Mouse (Mus musculus) cerebellum, adult (tissue): Measurements from ENCODE around the gene Gm813.
"Not testable (repeated sequence)": the region's sequence is repeated elsewhere in the genome, so short reads cannot be mapped to it uniquely, and the experiment has no call there.

ENCODE experiments used
- ATAC-seq: cut with Nextera tagmentation; 2 replicates; pipeline ENCODE4 v1.9.2; 2017; ENCODE audit warnings: mild to moderate bottlenecking, moderate library complexity, mixed read lengths; ENCODE audit not compliant: insufficient number of reproducible peaks, low FRiP score, low TSS enrichment

The Gm813 gene

DNA sequence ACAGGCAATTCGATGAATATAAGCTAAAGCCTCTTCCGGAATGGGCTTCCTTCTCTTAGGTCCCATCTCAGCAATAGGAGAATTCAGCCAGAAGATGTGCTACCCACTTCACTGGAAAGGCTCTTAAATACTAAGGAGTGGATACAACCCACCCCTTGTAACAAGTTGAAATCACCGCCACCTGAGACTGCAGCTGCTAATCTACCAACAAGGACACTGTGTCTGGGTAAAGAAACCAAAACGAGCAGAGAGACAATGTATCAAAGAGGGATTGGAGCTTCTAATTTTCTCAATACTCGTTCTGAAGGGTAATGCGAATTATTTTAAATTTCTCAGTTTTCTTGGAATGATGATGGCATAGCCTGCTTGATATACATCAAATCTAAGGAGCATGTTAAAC, at the start of gene Gm813:
Gene Gm813 (minus strand): TSS at position 101 of the 400 bp plus-strand sequence.
- ATAC-seq = no peak

DNA sequence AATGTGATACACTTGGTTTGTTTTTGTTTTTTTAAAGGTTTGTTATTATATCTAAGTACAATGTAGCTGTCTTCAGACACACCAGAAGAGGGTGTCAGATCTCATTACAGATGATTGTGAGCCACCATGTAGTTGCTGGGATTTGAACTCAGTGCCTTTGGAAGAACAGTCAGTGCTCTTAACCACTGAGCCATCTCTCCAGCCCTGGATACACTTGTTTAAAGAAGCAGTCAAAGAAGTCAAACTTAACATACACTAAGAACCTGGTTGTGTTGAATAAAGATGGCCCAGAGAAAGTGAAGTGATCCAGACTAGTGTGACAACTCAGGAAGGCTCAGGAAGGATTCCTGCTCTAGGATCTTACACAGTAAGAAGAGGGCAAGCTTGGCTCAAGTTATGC, 48.4 kb upstream of the Gm813 start:
- not testable (repeated sequence) for ATAC-seq

DNA sequence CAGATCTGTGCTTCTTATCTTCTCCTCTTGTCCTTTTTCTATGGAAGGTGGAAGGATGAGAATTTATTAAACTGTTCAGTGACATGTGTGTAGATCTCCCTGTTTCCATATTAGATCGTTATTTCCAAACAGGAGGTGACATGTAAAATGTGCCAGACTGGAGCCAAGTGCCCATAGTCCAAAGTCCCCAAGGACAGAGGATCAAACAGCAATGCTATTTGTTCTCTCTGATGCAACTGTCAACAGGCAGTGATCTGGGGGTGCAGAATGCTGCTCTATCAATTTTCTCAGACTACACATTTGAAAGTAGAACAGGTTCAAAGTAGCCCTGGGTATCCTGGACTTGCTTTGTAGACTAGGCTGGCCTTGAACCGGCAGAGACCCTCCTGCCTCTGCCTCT, 47.0 kb upstream of the Gm813 start:
- no peak for ATAC-seq

DNA sequence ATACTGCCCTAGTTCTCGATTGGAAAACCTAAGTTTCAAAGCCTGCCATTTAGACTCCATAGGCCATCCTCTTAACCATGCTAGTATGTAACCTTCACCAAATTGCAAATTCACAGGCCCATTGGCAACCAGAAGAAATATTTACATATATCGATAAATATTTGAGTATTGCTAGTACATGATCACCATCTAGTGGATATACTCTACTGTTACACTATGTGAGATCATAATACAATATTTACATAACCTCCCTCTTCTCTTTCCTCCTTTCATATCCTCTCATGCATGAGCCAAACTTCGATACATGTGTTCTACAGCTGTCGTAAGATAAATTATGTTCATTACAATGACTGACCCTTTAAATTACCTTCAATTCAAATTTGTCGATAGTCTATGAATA, 46.2 kb upstream of the Gm813 start:
- ATAC-seq = no peak

DNA sequence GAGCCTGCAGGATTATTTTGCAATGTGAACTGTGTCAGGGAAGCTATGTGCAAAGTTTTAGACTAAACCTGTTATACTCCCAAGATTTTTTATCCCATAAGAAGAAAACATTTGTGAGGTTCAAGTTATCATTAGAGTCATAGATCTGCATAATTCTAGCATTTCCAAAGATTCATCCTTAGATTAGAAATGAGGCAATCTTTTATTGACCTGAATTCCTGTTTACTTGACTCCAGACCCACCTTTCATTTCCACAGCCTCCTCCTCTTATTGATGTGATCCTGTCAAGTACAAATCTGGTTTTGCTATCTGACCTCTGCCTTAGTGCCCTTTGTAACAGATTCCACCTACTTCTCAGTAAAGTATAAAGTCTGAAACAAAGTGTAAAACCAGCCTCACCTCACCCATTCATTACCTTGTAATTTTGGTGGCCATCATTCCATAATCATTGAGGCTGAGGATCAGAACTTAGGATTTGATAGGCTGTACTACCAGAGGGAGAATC, 45.6 kb upstream of the Gm813 start:
- no peak for ATAC-seq

DNA sequence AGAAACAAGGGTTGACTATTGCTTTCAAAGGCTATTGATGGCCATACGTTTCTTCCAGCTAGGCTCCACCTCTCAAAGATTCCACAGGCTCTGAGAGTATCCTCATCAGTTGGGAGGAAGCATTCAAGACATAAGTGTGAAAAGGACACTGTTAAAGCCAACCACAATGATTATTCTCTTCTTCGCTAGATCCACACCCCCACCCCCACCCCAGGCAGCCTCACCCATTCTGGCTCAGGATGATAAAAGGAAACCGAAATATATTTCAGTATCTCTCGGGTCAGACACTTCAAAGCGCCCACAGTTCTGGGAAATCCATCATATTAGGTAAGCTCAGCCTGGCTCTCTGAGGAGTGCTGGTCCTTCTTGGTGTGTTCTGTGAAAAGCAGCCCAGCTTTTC, 45.0 kb upstream of the Gm813 start:
- ATAC-seq = no peak

DNA sequence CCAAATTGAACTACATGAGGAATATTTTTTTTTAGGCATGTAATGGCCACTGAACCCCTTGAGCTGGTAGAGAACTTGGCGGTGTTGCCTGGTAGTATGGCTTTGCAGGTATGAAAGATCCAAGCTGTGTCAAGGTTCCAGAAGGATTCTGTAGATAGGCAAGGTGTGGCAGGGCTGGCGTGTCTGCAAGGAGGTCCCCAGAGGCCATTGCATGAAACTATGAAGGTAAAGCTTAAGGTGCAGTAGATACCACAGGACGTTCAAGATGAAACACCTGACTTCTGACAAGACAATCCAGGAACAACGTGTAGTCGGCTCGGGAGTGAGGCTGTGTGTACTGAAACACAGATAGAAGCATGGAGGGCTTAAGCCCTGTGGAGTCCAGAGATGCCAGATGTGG, 41.9 kb upstream of the Gm813 start:
- ATAC-seq = no peak

DNA sequence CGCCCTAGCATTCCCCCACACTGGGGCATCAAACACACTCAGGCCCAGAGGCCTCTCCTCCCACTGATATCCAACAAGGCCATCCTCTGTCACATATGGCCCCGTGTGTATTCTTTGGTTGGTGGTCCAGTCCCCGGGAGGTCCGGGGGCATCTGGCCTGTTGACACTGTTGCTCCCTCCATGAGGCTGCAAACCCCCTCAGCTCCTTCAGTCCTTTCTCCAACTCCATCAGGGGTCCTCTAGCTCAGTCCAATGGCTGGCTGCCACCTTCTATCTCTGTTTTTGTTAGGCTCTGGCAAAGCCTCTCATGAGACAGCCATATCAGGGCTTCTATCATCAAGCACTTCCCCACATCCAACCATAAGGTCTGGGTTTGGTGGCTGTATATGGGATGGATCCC, 39.7 kb upstream of the Gm813 start:
- ATAC-seq = no peak

DNA sequence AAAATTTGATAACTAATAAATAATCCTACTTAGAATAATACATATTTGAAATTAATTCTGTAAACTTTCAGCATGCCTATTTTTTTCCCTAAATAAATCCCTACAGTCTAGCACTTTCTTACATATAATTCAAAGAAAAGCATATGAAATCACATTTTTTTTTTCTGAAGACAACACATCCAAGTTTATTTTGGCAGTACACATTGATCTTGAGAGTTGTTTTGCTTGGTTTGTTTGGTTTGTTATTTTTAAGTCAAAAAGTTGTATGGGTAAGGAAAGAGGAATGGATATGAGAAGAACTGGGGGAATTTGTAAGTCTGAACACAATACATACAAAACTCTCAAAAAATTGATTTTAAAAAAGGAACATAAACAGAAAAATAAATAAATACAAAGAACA, 39.0 kb upstream of the Gm813 start:
- ATAC-seq = no peak

DNA sequence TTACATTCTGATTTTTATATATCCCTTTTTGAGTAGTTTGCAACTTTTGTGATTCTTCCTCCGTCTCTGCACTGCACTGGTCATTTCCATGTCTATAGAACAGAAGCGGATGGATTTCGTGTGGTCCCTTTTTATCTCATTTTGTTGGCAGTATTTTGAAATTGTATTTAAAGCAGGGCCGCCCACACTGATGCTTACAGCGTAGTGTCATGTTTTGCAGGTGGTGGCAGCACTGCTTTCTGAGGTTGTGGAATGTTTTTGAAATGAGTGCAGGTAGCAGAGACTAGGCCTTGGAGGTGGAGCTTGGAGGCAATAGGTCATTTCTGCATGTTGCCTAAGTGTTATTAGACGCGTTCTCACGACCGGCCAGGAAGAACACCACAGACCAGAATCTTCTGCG, 33.2 kb upstream of the Gm813 start:
- no peak for ATAC-seq

DNA sequence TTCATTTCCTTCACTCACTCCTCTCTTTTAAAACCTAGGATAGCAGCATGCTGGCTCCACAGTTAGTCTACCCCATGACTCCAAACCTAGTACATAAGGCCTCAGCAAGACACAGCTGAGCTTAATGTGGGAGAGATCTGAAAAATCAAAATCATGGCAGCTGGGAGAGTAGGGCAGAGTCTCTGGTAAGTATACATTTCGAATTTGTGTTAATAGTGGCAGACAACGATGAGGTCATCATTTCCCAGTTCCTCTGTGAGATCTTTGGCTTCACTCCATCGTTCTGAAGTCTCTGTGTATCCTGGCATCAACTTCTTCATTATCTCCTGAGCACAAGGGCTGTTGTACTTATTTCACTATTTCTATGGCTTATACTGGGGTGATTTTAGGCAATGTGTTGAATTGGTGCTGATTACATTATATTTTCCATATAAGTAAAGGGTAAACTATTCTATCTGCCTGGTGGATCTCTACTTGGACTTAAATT, 22.0 kb upstream of the Gm813 start, which contains the start of gene E330017A01Rik:
Gene E330017A01Rik (minus strand): TSS at position 51 of the 487 bp plus-strand sequence.
- ATAC-seq = no peak

DNA sequence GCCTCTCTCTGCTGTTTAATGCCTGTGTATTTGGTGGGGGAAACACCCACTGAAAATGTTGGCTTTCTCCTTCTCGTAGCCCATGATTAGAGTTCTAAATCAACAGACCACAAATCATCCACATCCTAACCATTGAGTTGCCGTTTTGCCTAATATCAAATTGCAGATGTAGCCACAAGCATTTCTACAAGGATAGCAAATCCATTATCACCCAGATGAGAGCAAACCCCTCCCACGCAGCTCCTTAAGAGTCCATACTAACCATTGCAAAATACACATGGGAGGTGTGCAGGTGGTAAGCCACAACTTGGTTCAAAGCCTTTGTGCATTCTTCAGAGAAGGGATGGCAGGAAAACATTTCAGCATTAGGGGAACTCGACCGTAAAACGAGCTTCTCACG, 21.2 kb upstream of the Gm813 start:
- no peak for ATAC-seq

DNA sequence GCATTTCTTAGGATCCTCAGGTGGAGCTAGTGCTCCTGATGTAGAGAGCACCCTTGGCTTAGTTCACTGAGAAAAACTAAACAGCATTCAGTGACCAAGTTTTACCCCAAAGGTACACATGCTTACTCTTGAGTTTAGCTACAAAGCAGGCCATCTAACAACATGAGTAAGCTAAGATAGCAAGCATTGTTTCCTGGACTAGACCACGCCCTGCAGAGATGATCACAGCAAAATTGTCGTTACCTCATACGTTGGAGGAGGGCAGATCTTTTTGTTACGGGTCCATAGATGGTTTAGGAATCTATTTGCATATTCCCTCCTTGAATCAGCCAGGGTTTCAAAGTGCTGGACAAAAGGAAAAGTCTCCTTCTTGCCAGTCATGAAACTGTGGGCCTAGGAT, 20.7 kb upstream of the Gm813 start:
- no peak for ATAC-seq

DNA sequence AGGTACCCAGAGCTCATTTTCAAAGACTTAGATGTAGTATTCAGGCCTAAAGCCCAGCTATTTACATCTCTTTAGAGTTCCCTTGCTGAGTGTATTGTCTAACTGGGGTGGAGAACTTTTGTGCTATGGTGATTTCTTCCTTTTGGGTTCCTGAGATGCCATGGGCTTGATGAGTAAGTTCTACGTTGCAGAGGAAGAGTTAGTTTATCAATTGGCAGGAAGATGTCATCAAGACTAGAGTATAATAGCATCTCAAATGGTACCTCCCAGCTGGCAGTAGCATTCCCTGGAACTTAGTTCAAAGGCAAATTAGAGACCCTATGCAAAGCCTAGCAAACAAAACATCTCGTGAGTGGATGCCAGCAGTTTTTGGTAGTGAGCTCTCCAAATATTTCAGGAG, 19.1 kb upstream of the Gm813 start:
- no peak for ATAC-seq

DNA sequence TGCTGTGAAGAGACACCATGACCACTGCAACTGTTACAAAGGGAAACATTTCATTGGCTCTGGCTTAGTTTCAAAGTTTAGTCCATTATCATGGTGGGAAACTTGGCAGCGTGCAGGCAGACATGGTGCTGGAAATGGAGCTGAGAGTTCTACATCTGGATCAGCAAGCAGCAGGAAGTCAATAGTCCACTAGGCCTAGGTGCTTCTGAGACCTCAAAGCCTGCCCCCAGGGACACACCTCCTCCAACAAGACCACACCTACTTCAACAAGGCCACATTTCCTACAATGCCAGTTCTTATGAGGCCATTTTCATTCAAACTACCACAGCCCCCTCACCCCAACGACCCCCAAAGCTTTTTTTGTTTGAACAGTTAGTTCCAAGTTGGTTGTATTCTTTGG, 13.0 kb upstream of the Gm813 start:
- no peak for ATAC-seq

DNA sequence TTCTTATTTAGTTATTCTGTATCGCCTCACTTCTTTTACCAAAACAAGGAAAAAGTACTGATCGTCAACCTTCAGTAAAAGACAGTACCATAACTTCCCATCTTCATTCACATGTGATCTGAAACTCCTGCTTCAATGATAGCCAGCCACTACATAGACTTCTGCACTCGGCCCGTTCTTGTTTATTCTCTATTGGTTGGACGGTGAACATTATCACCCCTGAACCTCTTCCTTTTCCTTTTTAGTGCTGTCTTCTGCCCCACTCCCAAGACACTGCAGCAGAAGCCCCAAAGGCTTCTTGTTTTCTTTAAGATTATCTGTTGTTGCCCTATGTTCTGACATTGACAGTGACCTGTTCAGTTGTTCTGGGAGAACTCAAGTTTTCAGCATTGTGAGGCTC, 12.2 kb upstream of the Gm813 start:
- ATAC-seq = no peak

DNA sequence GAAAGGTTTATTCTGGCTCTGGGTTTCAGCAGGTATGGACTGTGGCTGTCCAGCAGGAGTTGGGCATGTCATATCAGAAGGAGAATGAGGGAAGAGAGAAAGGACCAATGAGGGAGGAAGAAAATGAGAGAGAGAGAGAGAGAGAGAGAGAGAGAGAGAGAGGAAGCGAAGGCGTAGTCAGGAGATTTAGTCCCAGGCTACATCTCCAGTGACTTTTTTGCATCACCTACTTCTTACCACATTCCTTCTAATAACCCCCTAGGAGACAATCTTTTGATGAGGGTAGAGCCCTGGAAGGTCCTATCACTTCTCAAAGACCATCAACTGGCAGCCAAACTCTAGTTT, 11.5 kb upstream of the Gm813 start:
- no peak for ATAC-seq

DNA sequence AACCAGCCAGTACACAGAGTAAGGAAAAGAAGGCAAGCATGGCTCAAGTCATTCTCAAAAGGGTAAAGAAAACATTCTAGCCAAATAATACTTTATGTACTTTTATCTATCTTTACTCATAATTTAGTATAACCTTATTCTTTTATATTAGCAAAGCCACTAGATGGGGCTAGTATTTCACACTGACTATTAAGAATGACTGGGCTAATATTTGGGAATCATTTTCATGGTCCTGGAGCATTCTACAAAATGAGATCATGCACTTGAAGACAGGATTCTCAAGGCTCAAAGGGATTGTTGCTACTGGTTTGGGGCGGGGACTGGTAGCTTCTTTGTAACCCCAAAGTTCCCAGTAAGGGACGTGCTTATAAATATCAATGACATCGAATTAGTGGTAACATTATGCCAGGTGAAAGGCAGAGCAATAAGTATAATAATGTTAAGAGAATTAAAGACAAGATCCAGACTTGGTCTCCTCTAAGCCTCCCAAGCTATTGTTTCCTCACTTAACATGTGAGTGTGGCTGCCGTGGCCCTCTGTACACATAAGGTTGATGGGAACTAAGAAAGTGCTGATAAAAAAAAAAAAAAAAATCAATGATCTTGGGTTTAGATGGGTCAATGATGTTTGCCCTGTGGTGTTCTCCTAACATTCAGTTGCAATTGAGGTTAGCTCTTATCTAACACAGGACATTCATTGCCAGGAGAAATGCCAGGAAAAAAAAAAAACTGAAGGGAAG, 11.0 kb upstream of the Gm813 start:
- no peak for ATAC-seq

DNA sequence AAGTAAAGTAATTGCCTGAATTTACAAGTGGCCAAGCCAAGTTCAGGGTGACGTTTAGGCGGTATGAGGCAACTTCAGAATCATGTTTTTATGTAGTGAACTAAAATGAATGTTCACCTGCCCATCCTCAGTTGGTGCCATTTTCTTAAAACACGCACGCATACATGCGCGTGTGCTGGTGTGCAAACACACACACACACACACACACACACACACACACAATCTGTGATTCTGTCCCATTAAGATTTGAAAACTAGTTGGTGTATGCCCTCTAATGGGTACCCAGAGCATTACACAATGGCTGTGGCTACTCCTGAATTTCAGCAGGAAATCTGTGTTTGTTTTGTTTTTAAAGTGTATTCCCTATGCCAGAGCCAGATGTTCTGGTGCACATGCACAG, 7.2 kb upstream of the Gm813 start:
- ATAC-seq = no peak

DNA sequence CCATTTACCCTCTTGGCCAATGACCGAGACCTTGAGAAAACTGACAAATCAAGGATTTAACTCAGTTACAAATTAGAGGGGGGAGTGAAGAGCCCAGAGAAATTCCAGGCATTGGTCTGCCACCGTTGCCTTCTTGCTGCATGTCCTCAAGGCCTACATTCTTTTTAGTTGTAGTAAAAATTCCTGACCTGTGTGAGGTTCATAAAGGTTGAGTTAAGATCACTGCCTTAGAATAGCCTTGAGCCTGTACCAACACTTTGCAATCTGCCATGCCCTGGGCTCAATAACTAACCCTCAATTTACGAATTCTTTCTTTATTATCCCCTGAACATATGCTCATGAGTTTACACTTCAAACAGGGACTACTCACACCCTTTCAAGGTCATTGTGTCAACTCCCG, 6.3 kb upstream of the Gm813 start:
- no peak for ATAC-seq

DNA sequence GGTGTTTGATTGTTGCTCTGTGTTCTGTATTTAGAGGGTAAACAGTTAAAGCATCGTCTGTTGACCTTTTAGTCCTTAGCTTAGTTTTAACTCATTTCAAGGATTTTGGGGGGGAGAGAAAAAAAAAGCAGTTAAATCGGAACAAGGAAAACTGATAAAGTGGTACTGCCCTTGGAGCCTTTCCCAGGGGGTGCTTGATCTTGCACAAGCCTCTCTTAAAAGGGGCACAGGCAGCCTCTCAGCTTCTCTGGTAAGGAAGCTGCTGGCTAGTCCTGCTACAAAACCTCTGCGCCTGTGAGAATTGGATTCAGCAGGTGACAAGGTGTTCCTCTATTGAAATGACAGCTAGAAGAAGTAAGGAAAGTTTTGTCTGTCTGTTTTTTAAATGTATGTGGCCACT, 5.6 kb upstream of the Gm813 start:
- no peak for ATAC-seq

DNA sequence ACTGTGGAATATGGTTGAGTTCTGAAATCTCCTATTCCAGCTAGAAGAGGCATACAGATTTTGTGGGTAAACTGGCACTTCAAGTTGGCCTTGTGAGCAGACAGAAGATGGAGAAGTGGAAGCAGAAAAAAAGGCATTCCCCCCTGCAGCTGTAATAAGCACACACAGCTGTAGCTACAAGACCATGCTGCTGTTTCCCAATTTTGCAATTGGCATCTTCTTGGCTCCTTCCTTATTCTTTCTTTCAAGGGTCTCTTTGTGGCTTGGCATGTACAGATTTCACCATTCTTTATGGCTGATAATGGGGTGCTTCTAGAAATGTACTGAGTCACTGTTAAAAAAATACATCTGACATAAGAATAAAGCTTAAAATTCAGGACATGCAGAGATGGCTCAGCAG, 568 bp upstream of the Gm813 start:
- ATAC-seq = no peak
